Mouse (Mus musculus) thymus, postnatal 36 days (tissue): ENCODE results near the gene Lrsam1.
"Not testable (repeated sequence)": the region's sequence is repeated elsewhere in the genome, so short reads cannot be mapped to it uniquely, and the experiment has no call there.

Experiments used
- DNase-seq, 2 experiments: peaks; one replicate each; pipeline ENCODE4 v3.0.0; 2022; ENCODE audit warnings: mixed read lengths in 2 of 2

Lrsam1 gene

DNA sequence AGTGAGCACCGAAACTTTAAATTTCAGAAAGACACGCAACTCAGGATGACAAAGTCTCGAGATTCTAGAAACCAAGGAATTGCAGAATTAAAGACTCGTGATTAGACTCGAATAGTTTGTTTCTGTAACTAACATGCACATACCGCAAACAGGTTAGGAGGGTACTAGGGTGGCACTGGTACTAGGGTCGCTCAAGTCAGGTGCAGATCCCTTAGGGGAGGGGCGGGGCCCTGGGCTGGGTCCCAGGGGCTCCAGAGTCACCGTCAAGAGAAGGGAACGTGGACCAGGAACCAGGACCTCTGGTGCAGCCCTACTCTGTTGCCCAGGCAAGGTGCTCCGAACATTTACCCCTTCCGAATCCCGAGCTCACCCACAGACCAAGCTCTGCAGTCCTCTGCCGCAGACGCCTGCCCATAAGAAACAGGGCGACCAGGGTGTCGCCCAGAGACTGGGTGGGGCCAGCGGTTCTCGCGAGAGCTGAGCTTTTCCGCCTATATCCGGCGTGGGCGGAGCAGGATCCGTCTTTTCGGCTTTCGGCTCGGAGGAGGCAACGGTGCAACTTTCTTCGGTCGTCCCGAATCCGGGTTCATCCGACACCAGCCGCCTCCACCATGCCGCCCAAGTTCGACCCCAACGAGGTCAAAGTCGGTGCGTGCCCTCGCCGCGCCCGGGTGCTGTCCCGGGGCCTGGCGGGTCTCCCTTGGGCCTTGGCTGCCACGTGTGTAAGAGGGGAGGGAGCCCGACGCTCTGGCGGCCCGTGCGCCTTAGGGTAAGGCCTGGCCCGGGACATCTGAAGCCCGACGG is at the start of gene Lrsam1, which contains the start of gene Rpl12:
Gene Lrsam1, minus strand, starts transcription at position 423 of the 804 bp plus-strand sequence.
Gene Rpl12, plus strand, starts transcription at position 368 of the 804 bp plus-strand sequence.
- DNase-seq: peak; percentile 96

DNA sequence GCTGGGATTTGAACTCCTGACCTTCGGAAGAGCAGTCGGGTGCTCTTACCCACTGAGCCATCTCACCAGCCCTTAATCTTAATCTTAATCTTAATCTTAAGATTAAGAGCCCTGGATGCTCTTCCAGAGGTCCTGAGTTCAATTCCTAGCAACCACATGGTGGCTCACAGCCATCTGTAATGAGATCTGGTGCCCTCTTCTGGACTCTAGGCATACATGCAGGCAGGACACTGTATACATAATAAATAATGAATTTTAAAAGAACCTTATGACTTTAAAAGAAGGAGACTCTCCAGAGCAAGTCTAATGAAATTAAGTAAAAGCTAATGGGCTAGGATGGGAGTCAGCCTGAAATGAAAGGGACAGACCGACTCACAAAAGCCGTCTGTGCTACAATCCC is 47.6 kb upstream of the Lrsam1 start:
- DNase-seq: not testable (repeated sequence)

DNA sequence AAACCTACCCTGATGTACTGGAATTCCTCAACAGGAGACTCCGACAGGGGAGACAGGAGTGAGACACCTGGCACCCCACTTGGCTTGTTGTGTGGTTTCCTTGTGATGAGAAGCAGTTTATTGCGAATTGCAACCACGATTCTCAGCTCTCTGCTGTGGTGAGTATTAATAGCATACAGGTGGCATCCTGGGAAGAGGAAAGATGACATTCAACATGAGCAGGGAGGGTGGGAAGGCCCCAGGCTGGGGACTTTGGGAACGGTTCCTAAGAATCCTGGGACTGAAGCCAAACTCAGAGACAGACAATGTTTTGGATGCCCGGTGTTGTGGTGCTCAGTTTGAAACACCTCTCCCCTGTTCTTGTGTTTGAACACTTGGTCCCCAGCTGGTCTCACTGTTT is 43.6 kb upstream of the Lrsam1 start:
- no peak for DNase-seq

DNA sequence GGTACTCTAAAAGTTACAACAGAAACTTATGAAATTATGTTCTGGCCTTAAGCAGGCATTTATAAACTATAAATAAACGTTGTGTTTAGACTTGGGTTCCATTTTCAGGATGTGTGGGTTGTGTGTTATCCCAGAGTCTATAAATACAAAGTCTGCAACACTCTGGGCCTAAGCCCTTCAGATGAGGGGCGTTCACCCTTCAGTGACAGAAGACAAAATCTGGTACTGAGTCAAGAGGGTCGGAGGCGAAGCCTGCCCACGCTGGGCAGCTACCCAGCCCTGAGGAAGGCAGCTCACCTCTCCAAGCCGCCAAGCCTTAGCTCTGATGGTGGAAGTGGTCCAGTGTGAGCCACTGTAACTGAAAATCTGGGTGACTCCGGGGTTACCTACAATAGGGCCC is 40.7 kb upstream of the Lrsam1 start:
- DNase-seq: no peak

DNA sequence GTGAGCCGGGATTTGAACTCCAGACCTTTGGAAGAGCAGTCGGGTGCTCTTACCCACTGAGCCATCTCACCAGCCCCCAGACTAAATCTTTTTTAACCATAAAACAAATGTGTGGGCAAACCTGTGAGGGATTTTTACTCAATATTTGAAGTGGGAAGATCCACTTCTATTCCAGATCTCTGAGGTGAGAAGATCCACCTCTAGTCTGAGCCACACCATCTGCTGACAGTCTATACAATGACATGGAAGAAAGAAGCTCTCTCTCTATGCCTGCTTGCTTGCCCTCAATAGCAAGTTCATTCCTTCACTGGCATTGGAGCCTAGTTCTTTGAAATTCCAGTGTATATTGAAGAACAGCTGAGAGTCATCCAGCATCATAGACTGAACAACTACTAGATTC is 38.3 kb upstream of the Lrsam1 start:
- no peak for DNase-seq

DNA sequence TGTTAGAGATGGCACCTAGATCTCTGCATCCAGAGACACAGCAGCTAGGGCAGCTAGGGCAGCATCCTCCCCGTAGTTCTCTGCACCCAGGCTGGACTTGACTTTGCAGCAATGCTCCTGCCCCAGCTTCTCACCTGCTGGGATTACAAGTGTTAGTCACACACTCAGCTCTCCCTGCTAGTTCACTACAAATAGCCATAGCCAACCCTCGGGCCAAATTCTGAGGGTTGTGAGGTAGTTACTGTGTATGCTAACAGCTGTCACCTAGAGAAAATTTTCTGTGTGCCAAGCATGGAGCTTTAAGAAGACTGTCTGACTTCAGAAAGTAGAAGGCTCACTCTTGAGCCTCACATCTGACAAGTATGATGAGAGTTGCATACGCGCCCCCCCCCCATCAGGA is 36.4 kb upstream of the Lrsam1 start:
- no peak for DNase-seq

DNA sequence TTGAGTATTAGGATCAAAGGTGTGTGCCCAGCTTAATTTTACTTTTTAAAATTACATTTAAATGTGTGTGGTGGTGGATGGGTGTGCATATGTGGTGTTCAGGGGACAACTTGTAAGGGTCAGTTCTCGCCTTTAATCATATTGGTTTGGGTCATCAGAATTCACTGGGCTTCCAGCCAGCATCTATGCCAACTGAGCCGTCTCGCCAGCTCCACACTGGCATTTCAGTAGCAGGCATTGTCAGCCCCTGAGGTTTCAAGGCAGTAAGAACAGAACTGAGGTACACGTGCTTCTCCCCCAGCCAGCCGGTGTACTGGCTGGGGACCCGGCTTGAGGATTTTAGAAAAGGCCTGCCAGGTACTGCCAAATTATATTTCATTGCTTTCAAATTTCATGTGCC is 35.7 kb upstream of the Lrsam1 start:
- no peak for DNase-seq

DNA sequence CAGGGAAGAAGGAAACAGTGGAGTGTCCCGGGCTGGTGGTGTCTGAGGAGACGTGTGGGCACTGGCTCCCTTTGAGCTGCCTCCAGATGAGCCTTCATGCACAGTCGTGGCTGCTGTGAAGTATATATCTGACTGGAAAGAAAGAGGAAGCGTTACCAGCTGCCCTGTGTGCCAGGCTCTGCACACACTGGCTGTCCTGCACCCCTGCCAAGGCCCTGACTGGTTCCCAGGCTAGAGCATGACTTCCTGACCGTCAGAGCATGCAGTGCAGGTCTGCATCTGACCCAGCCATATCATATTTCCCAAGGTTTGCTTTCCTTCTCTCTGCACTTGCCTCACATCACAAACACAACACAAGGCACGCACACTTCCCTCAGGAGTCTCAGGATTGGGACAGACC is 30.7 kb upstream of the Lrsam1 start:
- no peak for DNase-seq

DNA sequence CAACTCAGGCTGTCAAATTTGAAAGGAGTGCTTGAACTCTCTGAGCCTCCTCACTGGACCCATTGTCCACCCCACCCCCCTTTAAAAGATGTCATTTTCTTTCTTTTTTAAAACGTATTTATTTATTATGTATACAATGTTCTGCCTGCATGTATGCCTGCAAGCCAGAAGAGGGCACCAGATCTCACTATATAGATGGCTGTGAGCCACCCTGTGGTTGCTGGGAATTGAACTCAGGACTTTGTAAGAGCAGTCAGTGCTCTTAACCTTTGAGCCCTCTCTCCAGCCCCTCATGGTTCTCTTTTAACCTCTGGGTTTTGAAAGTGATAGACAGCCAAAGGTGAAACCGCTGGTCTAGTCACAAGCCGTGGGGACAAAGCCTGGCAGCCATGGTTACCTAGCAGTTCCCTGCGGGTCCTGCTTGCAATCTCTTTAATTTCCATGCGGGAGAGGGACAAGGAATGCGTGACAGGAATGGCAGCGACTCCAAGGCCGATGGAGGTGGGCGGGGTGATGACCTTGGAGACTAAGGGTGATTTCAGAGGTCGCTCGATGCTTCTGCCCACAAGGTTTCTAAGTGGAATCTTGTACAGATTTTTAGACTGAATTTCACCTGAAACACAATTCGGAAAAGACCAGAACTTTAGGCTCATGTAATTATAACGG is 28.9 kb upstream of the Lrsam1 start:
- no peak for DNase-seq

DNA sequence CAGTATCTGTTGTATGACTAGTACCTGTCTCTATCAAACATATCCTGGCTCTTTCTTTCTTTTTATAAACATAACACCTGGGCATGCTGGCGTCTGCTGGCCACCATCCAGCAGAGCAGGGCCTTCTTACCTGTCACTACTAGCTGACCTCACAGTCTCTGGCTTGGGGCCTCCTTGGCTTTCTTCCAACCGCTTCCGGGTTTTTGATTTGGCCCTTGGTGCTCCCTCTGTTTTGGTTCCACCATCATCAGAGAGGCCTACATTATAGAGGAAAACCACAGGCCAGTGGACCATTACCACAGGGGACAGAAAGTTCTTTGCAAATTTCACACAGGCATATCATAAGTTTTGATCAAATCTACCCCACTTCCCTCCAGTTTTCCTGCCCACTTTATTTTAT is 28.0 kb upstream of the Lrsam1 start:
- no peak for DNase-seq

DNA sequence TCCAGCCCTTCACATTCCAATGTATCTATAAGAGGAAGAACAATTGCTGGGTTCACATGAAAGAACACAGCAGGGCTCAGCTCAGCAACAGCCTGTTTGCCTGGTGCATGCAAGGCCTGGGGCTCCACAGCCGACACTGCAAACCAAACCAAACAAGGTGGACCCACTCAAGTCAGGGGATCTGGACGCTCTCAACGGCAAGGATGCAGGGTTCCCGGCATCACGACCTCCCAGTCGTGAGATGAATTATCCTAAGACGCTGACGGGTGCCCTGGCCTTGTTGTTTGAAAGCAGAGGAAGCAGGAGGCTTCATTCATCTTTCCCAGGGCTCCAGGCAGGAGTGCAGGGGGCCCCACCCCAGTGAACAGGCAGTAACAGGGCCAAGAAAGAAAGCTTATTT is 24.4 kb upstream of the Lrsam1 start:
- no peak for DNase-seq

DNA sequence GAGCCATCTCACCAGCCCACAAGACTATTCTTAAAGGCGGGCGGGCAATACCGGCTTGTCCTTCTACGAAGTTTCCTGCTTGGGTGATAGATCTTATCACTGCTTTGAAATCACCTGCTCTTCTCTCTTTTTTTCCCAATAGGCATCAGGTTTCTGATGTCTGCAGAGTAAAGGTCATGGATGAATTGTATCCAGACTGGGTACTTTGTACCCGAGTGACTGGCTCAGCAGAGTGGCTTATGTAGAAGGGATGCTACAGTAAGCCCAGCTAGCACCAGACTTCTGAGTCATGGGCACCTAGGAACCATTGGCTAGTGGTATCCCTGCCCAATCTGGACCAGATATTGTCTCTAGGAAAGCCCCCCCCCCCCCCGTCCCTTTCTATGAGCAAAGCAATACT is 22.2 kb upstream of the Lrsam1 start:
- DNase-seq: no peak

DNA sequence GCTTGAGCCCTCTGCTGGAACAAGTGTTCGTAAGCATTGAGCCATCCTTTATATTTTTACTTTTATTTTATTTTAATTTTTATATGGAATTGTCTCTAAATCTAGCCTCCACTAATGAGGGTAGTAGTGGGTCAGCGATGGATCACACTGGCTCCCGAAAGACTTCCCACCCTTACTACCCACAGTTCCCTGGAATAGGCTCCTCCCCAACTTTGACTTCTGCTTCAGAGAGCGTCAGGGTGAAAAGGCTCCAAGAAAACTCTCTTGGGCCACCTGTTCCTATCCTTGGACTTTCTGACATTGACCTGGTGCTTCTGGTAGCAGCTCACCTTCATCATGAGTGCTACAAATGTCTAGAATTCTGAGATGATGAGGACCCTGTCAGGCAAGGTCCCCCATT is 21.3 kb upstream of the Lrsam1 start:
- no peak for DNase-seq

DNA sequence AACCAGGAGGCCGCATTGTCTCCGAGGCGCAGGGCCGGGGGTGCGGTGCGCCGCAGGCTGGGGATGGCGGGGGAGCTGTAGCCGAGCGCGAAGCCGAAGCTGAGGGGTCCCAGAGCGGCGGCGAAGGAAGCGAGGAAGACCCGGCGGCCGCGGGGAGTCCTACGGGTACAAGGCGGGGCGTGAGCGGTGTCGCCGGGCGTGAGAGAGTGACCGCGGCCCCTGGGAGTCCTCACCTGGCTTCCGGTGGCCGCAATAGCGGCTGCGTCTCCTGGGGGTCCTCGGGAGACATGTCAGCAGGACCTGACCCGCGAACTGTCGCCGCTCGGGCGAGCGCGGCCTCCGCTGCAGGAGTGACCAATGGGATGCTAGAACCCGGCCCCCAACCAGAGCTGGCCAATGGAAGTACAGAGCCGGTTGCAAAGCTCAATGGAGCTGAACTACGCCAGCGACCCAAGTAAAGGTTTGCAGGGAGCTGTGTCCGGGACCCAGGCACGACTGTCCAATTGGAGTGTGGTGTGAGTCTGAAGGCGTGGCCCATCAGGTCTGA is 20.4 kb upstream of the Lrsam1 start, which contains the start of gene Slc2a8:
Gene Slc2a8, minus strand, starts transcription at position 359 of the 547 bp plus-strand sequence.
- DNase-seq: peak; percentile 68 to 80

DNA sequence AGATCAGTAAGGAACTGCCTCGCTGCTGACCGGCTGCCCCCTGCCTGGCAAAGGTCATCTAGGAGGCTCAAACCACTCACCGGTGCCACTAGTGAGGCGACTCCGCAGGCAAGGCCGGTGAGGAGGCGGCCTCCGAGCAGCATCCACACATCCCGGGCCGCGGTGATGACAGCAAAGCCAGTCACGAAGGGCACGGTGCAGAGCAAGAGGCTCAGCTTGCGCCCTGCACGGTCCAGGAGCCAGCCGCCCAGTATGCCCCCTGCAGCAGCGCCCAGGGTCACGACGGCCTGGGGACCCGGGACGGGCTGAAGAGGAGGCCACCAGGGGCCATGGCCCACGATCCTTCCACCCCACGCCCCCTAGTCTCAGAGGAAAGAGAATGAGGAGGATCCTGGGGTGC is 19.9 kb upstream of the Lrsam1 start:
- no peak for DNase-seq

DNA sequence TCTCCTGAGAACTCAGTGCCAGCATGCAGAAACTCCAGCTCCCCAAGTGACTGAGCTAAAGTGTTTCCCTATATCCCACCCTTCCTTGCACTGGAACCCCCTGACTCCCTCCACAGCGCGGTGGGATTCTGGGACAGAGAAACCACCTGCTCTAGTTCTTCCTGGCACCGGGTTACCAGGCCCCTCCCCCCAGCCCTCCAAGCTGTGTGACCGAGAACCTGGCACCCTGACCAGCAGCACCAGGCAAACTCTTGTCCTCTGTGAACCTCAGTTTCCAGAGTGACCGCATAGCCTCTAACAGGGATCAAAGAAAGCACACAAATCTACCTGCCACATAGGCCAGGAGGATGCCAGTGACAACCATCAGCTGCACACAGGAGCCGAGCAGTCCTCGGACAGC is 18.3 kb upstream of the Lrsam1 start:
- no peak for DNase-seq

DNA sequence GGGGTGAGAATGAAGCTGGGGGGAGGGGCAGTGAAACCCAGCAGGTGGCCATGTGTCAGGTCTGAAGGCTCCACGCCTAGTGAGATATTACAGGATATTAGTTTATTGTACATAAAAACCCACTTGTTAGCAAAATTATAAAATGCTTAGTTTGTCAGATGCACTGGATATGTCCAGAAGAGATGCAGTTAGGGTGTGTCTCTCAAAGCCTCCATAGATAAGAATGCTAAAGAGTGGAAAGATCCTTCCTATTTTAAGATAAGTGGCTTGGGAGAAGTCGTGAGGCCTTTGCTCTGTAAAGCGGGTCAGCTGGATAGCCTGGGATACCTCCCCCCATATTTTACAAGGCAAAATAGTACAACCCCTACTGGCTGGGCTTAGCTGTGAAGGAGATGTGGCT is 17.3 kb upstream of the Lrsam1 start:
- no peak for DNase-seq

DNA sequence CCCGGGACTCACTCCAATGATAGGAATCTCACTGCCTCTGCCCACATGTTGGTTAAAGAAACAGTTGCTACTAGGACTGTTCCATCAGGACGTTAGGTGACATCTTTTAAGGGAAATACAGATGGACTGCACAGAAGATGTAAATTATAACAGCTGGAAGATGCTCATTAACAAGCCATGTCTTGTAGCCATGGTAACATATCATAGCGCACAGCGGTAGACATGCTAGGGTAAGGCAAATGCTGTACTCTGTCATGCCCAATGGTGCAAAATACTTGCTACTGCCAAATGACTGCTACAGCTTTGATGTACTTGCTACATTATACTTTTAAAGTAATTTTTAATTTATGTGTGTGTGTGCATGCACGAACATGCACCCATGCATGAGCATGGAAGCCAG is 15.7 kb upstream of the Lrsam1 start:
- no peak for DNase-seq

DNA sequence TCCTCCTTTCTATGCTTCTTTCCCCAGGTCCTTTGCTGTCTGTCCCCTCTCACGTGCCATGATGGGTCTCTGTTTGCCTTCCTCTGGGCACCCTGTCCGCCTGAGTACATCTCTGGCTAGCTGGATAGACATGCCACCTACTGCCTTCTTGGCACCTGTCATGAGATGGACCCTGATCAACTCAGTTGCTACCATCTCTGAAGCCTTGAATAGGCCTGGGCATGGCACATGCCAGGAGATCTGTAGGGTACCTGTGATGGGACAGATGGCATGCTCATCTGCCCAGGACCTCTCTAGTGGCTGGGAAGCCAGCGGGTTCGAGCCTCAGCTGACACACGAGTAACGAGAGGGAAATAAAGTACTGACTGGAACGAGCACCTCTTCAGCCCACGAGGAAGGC is 12.8 kb upstream of the Lrsam1 start:
- DNase-seq: no peak

DNA sequence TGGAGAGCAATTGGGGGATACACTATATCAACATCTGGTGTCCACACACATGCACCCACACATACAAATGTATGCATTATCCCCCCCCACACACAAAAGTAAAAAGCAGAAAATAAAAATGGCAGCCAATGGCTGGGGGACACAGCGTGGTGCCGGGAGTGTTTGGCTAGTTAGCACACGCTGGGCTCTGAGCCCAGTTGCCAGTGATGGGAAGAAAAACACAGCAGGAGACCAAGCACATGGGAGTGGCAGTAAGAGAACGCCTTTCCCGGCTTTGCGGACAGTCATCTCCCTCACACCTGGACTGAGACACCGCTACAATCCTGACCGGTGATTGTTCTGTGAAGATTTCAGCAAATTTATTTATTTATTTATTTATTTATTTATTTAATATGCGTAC is 9.8 kb upstream of the Lrsam1 start:
- DNase-seq: no peak

DNA sequence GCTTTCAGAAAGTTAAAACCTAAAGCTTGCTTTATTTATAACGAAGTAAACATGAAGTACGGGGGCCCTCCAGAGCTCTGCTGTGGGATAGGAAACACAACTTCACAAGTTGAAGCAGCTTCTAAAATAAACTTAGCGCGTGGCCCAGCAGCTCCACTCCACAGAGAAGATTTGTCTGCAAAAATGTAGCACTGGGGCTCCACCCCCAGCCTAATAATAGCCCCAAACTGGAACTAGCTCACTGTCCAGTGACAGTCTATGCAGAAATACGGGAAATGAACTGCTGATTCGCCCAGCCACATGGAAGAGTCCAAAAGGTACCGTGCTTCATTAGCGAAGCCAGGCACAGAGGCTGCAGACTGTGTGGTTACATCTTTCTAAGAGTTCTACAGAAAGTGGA is 7.9 kb upstream of the Lrsam1 start:
- no peak for DNase-seq

DNA sequence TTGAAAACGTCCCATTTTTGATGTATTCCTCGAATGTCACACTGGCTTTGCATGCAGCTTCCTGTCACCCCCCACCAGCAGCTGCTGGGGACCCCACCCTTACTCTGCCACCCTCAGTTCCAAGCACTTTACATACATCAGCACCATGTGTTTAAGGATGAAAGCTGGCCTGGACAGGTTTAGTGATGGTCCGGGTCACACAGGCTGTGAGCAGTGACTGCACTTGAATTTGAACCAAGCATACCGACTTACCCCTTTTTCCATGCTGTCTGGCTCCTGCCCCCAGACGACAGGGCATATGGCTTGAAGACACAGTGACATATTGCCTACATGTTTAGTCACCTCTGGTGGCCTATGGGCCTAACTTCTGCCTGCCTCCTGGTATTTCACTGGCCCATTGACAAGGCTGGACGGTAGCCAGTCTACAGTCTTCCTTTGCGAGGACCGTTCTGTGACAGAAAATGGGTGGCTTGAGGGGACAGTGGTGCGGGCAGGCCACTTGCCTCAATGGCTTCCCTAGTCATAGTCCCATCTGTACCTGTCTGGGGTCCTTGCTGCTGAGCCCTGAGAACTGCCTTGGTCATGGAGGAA is 6.7 kb upstream of the Lrsam1 start:
- no peak for DNase-seq

DNA sequence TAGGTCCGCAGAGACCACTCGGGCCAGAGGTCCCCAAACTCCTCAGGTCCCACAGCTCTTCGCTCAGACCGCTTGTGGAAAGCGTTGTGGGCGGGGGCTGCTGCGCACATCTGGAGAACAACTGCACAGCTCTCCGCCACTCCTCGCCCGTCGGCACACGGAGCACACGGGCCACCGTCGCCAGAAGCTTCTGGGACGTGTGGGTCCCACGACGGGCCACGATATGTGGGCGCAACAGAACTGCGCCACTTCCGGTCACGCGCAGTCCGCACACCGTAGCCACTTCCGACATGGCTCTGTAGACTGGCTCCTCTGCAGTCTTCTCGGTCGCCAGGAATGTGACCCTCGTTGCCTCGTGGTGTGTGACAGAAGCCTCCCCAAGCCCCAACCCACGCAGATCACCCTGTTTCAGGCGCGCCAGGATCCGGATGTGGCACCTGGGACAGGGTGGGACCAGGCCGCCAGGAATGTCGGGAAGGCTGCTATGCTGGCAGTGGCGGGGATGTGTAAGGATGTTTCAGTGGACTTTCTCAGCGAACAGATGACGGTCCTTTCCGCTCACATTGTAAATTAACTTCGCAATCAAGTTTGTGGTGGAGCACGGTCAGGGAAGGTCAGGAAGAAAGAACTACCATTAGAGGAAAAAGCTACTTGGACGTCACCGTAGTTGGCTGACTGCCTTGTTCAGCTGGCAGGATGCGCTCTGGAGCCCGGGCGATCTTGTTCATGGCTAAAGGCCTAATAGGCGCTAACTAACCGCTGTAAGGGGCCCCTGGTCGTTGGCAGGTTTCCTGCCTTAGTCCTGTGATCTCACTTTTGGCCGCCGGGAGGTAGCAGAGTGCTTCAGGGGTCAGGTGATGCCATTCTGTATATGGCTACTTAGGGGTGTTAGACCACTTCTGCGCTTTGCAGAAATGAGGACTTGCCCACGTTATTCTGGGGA is 5.5 kb upstream of the Lrsam1 start:
- peak; percentile 76 for DNase-seq
